Mouse (Mus musculus) MEL (cell line): ENCODE measurements around the gene Rapgef1. TPM values are rescaled to one million over a fixed set of nuclear protein-coding genes. Genes with fewer than 3 reads are reported as not detected.

Experiments
- DNase-seq: peaks from one replicate; pipeline ENCODE4 v3.0.0; 2011; ENCODE audit warnings: low read depth, low spot score
- H3K27ac ChIP-seq: 2 replicates; pipeline ENCODE4 v1.5.1; 2012; ENCODE audit warnings: low read depth, mild to moderate bottlenecking, control low read depth, low read length, moderate library complexity; ENCODE audit not compliant: control insufficient read depth
- H3K27me3 ChIP-seq, 2 experiments: fragments of 150-350 bp in 1 of 2; sonication (generic) in 1 of 2; 2 replicates each; pipeline ENCODE4 v1.6.1; 2012; ENCODE audit warnings: low read length in 2 of 2, mild to moderate bottlenecking in 2 of 2, improper control_type of control experiment in 1 of 2, moderate library complexity in 1 of 2; ENCODE audit not compliant: insufficient read depth in 2 of 2, control insufficient read depth in 1 of 2
- H3K36me3 ChIP-seq, 2 experiments: 2 replicates each; pipeline ENCODE4 v1.6.1; 2012 to 2014; ENCODE audit warnings: low read length in 2 of 2, improper control_type of control experiment in 1 of 2, inconsistent platforms in 1 of 2, mild to moderate bottlenecking in 1 of 2; ENCODE audit not compliant: insufficient read depth in 2 of 2, control insufficient read depth in 1 of 2
- H3K4me1 ChIP-seq, 2 experiments: fragments of 150-350 bp in 1 of 2; sonication (generic) in 1 of 2; 2 replicates each; pipeline ENCODE4 v1.6.1; 2012; ENCODE audit warnings: low read length in 2 of 2, improper control_type of control experiment in 1 of 2, mild to moderate bottlenecking in 1 of 2; ENCODE audit not compliant: insufficient read depth in 2 of 2, control insufficient read depth in 1 of 2
- H3K4me3 ChIP-seq, 2 experiments: fragments of 150-350 bp in 1 of 2; sonication (generic) in 1 of 2; 2 replicates each; pipeline ENCODE4 v1.5.1; 2012; ENCODE audit warnings: low read depth in 2 of 2, low read length in 2 of 2, mild to moderate bottlenecking in 2 of 2, moderate library complexity in 2 of 2, control low read depth in 1 of 2, improper control_type of control experiment in 1 of 2; ENCODE audit not compliant: control insufficient read depth in 1 of 2, insufficient read depth in 1 of 2
- H3K79me2 ChIP-seq: 2 replicates; pipeline ENCODE4 v1.6.1; 2012; ENCODE audit warnings: mild to moderate bottlenecking, low read length, moderate library complexity; ENCODE audit not compliant: control insufficient read depth, poor library complexity, insufficient read depth
- H3K9ac ChIP-seq: 2 replicates; pipeline ENCODE4 v1.6.1; 2012; ENCODE audit warnings: low read depth, mild to moderate bottlenecking, control low read depth, low read length, moderate library complexity; ENCODE audit not compliant: control insufficient read depth, poor library complexity, severe bottlenecking
- H3K9me3 ChIP-seq: fragments of 150-350 bp; sonication (generic); replicated peaks from 2 replicates; pipeline ENCODE4 v1.6.1; 2012; ENCODE audit warnings: mild to moderate bottlenecking, low read length, improper control_type of control experiment, moderate library complexity; ENCODE audit not compliant: insufficient read depth
- ELF1 ChIP-seq: IDR thresholded peaks from 2 replicates; pipeline ENCODE4 v1.6.1; 2014; ENCODE audit warnings: low read depth, mild to moderate bottlenecking, inconsistent platforms, low read length, improper control_type of control experiment, moderate library complexity
- EP300 ChIP-seq, 2 experiments: IDR thresholded peaks; 2 replicates each; pipeline ENCODE4 v1.6.1; 2011; ENCODE audit warnings: improper control_type of control experiment in 2 of 2, low read length in 2 of 2, low read depth in 1 of 2, mild to moderate bottlenecking in 1 of 2
- ETS1 ChIP-seq: IDR thresholded peaks from 2 replicates; pipeline ENCODE4 v1.6.1; 2012; ENCODE audit warnings: low read depth, mild to moderate bottlenecking, inconsistent platforms, low read length, improper control_type of control experiment, moderate library complexity
- HCFC1 ChIP-seq: IDR thresholded peaks from 2 replicates; pipeline ENCODE4 v1.6.1; 2012; ENCODE audit warnings: low read depth, mild to moderate bottlenecking, inconsistent platforms, low read length, improper control_type of control experiment, moderate library complexity
- MAFK ChIP-seq: IDR thresholded peaks from 2 replicates; pipeline ENCODE4 v1.6.1; 2011; ENCODE audit warnings: low read depth, mild to moderate bottlenecking, low read length, improper control_type of control experiment, borderline replicate concordance
- MAX ChIP-seq: IDR thresholded peaks from 2 replicates; pipeline ENCODE4 v1.6.1; 2011; ENCODE audit warnings: low read length, improper control_type of control experiment
- MEF2A ChIP-seq: IDR thresholded peaks from 2 replicates; pipeline ENCODE4 v1.6.1; 2014; ENCODE audit warnings: low read depth, mild to moderate bottlenecking, inconsistent platforms, low read length, improper control_type of control experiment; ENCODE audit not compliant: poor library complexity, insufficient replicate concordance, severe bottlenecking; ENCODE audit errors: extremely low read depth
- MYC ChIP-seq: IDR thresholded peaks from 2 replicates; pipeline ENCODE4 v1.6.1; 2011; ENCODE audit warnings: low read depth, mild to moderate bottlenecking, low read length, improper control_type of control experiment, moderate library complexity
- POLR2A ChIP-seq, 2 experiments: IDR thresholded peaks; 2 replicates each; pipeline ENCODE4 v1.6.1; 2011 to 2012; ENCODE audit warnings: low read length in 2 of 2, mild to moderate bottlenecking in 2 of 2, control low read depth in 1 of 2, improper control_type of control experiment in 1 of 2, low read depth in 1 of 2, moderate library complexity in 1 of 2; ENCODE audit not compliant: control insufficient read depth in 1 of 2, insufficient read depth in 1 of 2, poor library complexity in 1 of 2
- RAD21 ChIP-seq: IDR thresholded peaks from 2 replicates; pipeline ENCODE4 v1.6.1; 2011; ENCODE audit warnings: mild to moderate bottlenecking, low read depth, low read length, improper control_type of control experiment
- RCOR1 ChIP-seq: IDR thresholded peaks from 2 replicates; pipeline ENCODE4 v1.6.1; 2012; ENCODE audit warnings: low read depth, mild to moderate bottlenecking, inconsistent platforms, low read length, improper control_type of control experiment
- SIN3A ChIP-seq: IDR thresholded peaks from 2 replicates; pipeline ENCODE4 v1.6.1; 2012; ENCODE audit warnings: low read length, improper control_type of control experiment, inconsistent platforms
- SMC3 ChIP-seq: IDR thresholded peaks from 2 replicates; pipeline ENCODE4 v1.6.1; 2011; ENCODE audit warnings: low read depth, low read length, improper control_type of control experiment
- TAL1 ChIP-seq: IDR thresholded peaks from 2 replicates; pipeline ENCODE4 v1.6.1; 2012; ENCODE audit warnings: mild to moderate bottlenecking, inconsistent platforms, low read length, moderate library complexity, mixed read lengths
- TCF12 ChIP-seq: IDR thresholded peaks from 2 replicates; pipeline ENCODE4 v1.6.1; 2014; ENCODE audit warnings: low read depth, mild to moderate bottlenecking, inconsistent platforms, low read length, improper control_type of control experiment, moderate library complexity
- UBTF ChIP-seq: IDR thresholded peaks from 2 replicates; pipeline ENCODE4 v1.6.1; 2012; ENCODE audit warnings: low read depth, mild to moderate bottlenecking, inconsistent platforms, low read length, improper control_type of control experiment, moderate library complexity, borderline replicate concordance; ENCODE audit not compliant: insufficient read depth
- USF2 ChIP-seq, 2 experiments: IDR thresholded peaks; 2 replicates each; pipeline ENCODE4 v1.6.1; 2011 to 2012; ENCODE audit warnings: improper control_type of control experiment in 2 of 2, low read length in 2 of 2, borderline replicate concordance in 1 of 2, inconsistent platforms in 1 of 2, low read depth in 1 of 2, mild to moderate bottlenecking in 1 of 2; ENCODE audit not compliant: insufficient read depth in 1 of 2
- ZC3H11A ChIP-seq: IDR thresholded peaks from 2 replicates; pipeline ENCODE4 v1.6.1; 2012; ENCODE audit warnings: low read depth, mild to moderate bottlenecking, inconsistent platforms, low read length, improper control_type of control experiment
- ZKSCAN1 ChIP-seq: IDR thresholded peaks from 2 replicates; pipeline ENCODE4 v1.6.1; 2012; ENCODE audit warnings: low read depth, mild to moderate bottlenecking, inconsistent platforms, low read length, improper control_type of control experiment, moderate library complexity
- ZNF384 ChIP-seq: IDR thresholded peaks from 2 replicates; pipeline ENCODE4 v1.6.1; 2012; ENCODE audit warnings: low read depth, mild to moderate bottlenecking, inconsistent platforms, low read length, improper control_type of control experiment
- polyA plus RNA-seq, 2 experiments: library from polyadenylated mRNA; stranded (reverse) in 1 of 2; unstranded in 1 of 2; fragments of >175 nt in 1 of 2; fragments of >200 nt in 1 of 2; gene quantifications; 2 replicates each; pipeline versions ENCODE4 v1.2.1 to v1.2.4; 2012; ENCODE audit warnings: low replicate concordance in 2 of 2, low read depth in 1 of 2; ENCODE audit not compliant: insufficient read length in 2 of 2, insufficient read depth in 1 of 2, missing spikeins in 1 of 2
- total RNA-seq: library from RNA; depleted of rRNA; stranded (reverse); fragments of 300-350 nt; gene quantifications from 2 replicates; pipeline ENCODE4 v1.2.3, GENCODE M21; 2012

Gene Rapgef1
- total and polyA plus RNA-seq, 3 experiments: 57.2 to 88.3 (median 77.0) TPM

- no peak overlapping the region for H3K4me3 ChIP-seq
- no peak for DNase-seq
- no peaks in the 10 kb centered on the region for H3K9me3 ChIP-seq
- no peaks in the 10 kb centered on the region for H3K27me3 ChIP-seq
- TF ChIP-seq UBTF (no peak), ELF1 (no peak), ZC3H11A (no peak), MYC (no peak), TCF12 (no peak), MAFK (no peak), USF2 (IDR thresholded peaks at IDR 0.05; ENCODE audit: borderline replicate concordance in 1 of 2, insufficient read depth in 1 of 2, low read depth in 1 of 2, low read length in 2 of 2) (no peak), RAD21 (no peak), ETS1 (no peak), ZNF384 (no peak), RCOR1 (no peak), EP300 (IDR thresholded peaks at IDR 0.05; ENCODE audit: low read depth in 1 of 2, low read length in 2 of 2) (no peak), SMC3 (no peak), SIN3A (no peak), POLR2A (IDR thresholded peaks at IDR 0.05; ENCODE audit: control insufficient read depth in 1 of 2, insufficient read depth in 1 of 2, low read depth in 1 of 2, low read length in 2 of 2, poor library complexity in 1 of 2) (no peak), HCFC1 (no peak), ZKSCAN1 (no peak), TAL1 (no peak), MAX (no peak), MEF2A (no peak)
- H3K79me2 ChIP-seq: no peaks in the 10 kb centered on the region
- no peak overlapping the region for H3K27ac ChIP-seq
- peaks cover 0 to 11% of the 10 kb centered on the region in 2 experiments; a peak in 2 of 4 replicates for H3K36me3 ChIP-seq
- H3K4me1 ChIP-seq: no peaks in the 10 kb centered on the region
- H3K9ac ChIP-seq: no peak overlapping the region
Measured at GRCm38 (mm10) chr2:29702189-29702588, 82.7 kb downstream of the Rapgef1 start.
